Mouse (Mus musculus): ENCODE results near the gene Card10.
"Not testable (repeated sequence)": the region's sequence is repeated elsewhere in the genome, so short reads cannot be mapped to it uniquely, and the experiment has no call there.

Gene Card10

DNA sequence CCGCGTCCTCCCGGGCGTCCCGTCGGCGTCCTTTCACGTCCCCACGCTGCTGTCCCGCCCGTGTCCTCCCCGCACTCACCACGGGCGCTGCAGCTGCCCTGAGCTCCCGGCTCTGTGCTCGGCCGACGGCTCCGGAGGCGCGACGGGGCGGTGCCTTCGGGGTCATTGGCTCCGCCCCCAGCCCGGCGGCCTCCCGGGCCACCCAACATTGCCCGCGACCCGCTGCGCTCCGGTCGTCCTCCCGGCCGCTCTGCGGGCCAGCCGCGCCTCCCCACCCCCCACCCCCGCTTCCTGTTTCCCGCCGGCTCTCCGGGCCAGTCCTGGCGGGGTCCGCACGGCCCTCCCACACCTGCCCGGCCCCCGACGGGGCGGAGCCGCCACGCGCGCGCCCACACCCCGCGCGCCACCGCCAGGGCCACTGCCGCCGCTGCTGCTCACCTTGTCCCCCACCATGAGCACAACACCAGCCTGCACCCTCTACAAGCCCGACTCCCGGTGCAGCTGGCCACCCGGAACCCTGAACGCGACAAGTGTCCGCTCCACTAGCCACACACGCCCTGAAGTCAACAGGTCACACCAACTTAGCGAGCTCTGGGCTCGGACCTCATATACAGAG is at the start of gene Card10:
Gene Card10, minus strand, starts transcription at position 267 of the 616 bp plus-strand sequence.
- no peak for DNase-seq (ENCODE audit: low spot score)

DNA sequence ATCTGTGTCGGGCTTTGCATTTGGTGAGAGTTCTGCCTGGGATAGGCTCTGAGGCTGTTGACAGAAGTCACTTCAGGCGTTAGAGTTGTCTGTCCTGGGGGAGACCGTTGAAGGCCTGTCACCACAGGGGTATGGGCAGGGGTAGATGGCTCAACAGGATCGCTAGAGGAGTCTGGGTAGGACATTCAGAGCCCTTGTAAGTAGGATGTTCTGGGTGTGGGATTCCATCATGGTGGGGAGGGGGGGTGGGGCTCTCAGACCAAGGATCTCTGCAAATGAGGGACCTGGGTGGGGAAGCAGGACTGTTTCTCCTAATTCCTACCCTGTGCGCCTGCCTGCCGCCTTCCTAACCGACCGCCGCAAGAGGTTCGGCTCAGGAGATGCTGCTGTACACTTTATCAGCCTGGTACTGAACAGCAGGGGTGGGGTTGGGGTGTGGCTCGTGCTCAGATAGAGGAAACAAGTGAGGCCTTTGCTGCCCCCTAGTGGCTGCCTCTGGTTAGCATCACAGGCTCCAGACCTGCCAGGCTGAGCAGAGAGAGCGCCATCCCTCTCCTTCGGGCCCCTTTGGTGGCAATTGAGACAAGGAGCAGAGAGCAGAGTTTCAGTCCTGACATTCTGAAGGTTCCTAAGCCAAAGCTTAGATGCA is 48.8 kb upstream of the Card10 start:
- peak; percentile 82 for DNase-seq (ENCODE audit: low spot score)

DNA sequence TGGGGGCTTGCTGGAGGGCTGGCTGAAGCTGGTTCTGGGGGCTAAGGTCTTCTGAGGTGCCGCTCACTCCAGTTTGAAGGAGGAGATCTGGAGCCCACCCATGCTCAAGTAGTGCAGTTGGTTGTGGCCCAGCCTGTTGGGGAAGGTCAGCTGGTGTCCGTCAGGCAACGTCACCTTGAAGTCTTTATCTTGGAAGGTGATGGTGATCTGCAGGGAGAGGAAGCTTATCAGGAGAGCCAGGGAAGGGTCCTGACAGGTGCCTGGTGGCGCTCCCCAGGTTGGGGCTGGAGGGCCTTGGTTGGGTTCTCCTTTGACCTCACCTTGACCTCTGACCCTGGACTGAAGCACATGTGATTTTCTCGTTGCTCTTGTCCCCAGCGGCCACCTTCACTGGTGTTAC is 48.1 kb upstream of the Card10 start:
- DNase-seq (ENCODE audit: low spot score) = no peak

DNA sequence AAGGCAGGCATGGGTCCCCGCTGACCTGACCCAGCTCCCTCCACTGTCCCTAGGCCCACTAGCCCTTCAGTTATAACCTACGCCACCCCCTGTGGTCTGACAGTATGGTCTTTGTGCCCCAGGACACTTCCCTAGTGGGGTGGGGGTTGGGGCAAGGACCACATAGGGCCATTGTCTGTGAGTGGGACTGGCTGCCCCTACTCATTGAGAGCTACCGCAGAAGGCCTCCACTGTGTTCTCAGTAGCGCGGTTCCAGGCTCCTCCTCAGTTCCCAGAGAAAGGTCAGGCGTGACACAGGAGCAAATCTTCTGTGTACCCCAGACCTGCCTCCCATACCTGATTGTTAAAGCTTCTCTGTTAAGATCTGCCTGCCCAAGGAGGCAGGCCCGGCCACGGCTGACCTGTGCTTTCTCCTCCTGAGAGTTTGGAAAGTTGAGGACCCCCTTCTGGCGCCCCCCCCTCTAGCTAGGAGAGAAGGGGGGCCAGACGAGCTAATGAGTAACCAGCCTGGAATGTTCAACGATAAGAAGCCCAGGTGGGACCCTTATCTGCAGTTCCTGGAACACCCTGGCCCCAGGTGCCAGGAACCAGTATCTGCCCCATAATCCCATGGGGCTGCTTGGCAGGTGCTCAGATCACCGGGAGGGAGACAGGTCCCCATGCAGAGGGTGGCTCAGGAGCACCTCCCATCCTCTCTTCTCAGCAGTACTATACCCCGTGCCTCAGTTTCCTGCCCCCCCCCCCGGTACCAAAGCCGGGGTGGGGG is 47.4 kb upstream of the Card10 start:
- DNase-seq (ENCODE audit: low spot score) = no peak

DNA sequence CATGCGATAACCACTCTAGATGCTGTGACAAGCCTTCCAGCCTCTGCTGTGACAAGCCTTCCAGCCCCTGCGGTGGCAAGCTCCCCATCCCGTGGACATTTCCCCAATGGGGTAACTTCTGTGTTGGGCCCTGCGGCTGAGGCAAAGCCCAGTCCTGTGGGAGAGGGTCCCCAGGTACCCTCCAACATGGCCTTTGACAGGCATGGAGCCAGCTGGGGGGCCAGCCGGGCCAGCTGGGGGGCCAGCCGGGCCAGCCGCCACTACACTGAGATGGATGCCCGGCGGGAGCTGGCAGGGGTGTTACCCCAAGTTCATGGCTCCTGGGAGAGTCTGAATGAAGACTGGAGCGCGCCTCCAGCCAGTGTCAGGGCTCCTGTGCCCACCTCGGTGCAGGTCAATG is 46.6 kb upstream of the Card10 start:
- no peak for DNase-seq (ENCODE audit: low spot score)

DNA sequence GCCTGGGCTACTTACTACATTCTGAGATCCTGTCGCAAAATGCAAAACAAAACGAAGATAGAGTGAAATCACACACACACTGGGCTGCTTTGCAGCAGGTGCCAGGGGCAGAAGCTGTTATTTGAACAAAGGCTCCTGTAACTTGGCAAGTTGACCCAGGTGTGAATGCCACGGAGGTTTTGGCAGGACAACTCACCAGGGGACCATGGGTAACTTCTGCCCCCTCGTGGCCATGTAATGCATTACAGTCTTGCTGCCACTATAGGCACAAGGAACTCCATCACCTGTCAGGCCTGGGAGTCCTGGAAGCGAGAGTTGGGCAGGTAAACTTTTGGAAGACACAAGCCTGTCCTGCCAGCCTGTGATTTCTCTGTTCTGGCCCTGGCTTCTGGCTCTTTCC is 45.6 kb upstream of the Card10 start:
- peak; percentile 71 for DNase-seq (ENCODE audit: low spot score)

DNA sequence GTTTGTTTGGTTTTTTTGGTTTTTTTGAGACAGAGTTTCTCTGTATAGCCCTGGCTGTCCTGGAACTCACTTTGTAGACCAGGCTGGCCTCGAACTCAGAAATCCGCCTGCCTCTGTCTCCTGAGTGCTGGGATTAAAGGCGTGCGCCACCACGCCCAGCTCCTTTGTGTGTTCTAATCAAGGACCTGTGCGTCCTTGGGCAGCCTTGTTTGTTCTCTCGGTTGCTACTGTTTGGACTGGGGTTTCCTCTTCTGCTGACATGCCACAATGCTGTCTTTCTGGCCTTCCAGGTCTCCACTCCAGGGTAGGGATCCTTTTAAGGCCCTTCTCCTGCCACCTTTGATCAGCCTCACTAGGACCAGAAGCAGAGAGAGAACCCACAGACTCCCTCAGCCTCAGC is 44.0 kb upstream of the Card10 start:
- DNase-seq (ENCODE audit: low spot score) = not testable (repeated sequence)

DNA sequence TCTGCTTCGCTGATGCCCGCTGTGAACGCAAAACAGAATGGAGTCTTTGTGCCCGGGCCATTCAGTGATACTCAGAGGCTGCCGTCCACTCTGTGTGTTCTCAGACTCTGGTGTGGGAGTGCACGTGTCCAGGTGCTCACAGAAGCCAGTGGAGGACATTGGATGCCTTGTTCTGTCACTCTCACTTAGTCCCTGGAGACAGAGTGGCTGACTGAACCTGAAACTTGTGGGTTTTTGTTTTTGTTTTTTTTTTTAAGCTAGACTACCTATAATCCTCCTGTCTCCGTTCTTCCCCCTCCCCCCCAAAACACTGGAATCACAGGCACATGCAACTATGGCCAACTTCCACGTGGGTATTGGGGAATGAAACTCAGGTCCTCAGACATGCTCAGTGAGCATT is 43.5 kb upstream of the Card10 start:
- DNase-seq (ENCODE audit: low spot score) = no peak

DNA sequence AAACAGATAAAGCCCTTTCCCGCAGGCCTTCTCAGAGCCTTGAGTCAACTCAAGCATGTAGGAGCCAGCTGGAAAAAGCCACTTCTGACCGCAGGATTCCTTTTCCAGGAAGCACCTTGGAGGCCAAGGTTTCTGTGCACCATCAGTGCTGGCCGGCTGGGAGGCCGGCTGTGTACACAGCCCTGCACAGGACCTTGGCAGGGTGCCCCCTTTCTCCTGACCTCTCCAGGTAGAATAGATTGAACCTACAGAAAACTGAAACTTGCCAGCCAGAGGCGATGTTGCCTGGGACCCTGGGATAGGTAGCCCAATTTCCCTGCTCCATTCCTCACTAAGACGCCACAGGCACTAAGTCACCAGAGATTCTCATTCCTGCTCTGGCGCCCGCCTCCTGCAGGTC is 43.0 kb upstream of the Card10 start:
- DNase-seq (ENCODE audit: low spot score) = no peak

DNA sequence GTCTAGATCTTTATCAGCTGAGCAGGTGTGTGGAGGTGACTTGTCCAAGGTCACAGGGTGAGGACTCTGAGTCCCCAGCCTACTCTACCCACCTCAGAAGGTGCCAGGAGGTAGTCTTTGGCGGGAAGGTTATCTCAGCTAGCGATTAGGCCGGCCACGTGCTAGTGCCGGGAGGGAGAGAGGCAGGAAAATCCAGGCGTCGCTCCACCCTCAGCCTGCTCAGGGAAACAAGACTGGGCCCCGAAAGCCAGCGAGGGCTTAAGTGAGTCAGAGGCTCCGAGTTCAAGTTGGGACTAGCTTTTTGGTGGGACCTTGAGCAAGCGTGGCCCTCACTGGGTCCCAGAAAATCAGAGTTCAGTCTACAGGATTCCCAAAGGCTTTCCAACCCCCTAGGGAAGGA is 42.5 kb upstream of the Card10 start:
- no peak for DNase-seq (ENCODE audit: low spot score)

DNA sequence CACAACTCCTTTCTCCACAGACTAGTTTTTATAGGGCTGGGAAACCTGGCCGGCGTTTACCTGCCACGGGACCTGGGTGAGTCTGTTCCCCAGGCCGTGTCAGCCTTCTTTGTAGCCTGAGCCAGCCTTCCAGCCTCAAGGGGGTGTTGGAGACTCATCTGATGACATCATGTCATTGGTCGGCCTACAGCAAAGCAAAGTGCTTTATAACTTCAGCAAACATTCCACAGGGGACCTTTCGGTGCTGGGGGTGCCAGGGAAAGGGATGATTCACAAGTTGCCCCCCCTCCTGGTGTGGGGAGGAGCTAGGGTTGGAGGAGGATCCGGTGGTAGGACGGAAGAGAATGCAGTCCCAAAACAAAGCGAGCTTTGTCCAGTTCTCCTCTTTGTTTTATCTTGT is 41.9 kb upstream of the Card10 start:
- no peak for DNase-seq (ENCODE audit: low spot score)

DNA sequence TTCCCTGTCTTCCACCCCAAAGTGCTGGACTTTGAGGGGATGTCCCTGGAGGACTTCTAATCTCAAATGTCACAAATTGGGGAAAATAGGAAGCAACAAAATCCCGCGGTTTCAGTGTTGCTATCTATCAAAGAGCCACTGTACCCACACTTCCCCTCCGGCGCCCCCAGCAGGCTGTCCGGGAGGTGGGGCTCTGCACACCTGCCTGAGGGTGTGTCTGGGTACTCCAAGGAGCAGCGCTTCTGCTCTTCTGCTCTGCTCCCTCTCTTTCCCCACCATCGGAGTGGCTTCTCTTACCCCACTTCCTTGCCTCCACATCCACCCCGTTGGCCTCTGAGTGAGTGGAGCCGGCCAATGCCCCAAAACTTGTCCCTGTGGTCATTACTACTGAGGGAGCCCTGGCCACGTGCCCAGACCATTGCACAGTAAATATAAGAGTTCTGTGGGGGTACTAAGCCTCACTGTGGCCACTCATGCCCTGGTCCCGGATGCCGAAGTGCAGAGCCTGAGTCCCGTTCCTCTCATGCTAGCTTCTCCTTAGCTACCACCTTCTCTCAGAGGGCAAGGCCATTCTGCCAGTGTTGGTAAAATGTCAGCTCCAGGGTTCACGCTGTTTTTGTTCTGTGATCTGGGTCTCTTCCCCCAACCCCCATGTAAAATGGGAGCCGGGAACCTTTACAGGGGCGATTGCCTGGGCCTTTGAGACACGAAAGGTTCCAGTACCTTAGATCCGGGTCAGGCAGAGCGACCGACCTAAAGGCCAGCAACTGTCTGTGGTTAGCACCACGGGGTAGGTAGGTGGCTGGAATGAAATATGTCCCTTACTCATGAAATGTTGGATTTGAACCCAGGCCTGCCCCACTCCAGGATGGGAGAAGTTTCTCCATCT is 41.0 kb upstream of the Card10 start:
- no peak for DNase-seq (ENCODE audit: low spot score)

DNA sequence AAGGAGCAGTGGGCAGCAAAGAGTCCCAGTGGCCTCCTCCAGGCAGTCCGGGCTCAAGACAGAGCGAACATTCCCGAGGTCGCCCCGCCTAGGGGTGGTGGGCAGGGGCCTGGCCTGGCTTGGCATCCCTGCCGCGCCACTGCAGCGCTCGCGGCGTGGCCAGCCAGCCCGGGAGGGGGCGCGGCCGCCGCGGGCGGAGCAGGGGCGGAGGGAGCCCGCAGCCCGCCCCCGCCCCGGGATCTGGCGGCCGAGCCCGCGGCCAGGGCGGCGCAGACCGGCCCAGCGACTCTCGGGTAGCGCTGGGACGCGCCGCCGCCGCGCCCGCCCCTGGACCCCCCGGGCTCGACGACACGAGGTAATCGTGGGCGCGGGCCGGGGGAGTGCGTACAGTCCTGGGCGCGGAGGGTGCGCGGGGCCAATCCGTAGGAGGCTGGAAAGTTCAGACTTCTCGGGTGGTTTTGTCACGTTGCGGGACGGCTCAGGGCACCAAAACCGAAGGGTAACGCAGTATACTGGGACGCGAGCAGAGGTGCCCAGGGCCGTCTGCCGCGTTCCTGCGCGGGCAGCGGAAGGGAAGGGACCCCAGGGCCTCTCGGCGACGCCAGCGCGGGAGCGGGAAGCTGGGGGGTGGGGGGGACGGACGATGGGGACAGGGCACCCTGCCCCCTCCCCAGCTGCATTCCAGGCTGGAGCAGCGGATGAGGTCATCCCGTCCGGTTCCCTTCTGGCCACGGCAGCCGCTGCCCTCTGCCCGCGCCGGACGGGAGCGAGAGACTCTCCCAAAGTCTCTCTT is 39.7 kb upstream of the Card10 start, which contains the start of gene Cdc42ep1:
Gene Cdc42ep1, plus strand, starts transcription at position 254 of the 793 bp plus-strand sequence.
- no peak for DNase-seq (ENCODE audit: low spot score)

DNA sequence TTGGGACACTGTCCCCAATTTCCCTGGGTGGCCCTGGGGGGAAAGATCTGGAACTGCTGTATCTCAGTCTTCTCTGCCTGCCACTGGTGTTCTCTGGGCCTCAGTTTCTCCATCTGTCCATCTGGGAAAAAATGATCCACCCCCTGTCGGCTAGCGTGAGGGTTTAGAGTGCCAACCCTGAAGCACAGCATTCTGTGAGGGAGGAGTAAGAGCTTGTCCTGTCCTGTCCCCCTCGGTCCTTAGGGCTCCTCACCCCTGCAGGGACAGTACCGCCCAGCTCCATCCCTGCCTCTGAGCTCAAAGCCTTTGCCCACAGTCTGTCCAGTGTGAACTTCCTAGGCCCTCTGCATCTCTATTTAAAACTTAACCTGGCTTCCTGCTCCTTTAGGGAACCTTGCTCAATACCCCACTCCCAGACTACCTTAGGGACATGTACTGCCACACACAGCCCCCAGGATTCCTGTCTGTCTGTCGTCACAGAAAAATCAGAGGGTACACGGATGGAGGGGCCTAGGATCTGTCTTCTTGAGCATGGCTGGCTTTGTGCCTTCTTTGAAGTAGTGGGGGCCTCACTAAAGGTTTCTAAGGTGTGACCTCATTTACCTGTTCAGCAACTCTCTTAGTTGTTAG is 38.4 kb upstream of the Card10 start:
- no peak for DNase-seq (ENCODE audit: low spot score)

DNA sequence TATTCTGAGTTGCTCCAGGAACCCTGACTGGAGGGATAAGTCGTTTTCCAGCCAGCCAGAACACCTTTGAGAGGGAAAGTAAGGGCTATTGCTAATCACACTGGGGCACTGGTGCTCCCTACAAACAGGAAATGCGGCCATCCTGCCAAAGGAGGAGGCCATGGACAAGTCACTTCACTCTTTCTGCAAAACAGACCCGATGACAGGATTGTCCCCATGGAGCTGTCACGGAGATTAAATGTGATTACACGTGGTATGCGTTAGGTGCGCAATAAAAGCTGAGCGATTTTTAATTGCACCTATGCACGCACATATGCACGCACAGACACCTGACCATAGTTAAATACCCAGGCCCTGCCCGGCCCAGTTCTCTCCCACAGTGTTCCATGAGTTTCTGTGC is 37.9 kb upstream of the Card10 start:
- no peak for DNase-seq (ENCODE audit: low spot score)

DNA sequence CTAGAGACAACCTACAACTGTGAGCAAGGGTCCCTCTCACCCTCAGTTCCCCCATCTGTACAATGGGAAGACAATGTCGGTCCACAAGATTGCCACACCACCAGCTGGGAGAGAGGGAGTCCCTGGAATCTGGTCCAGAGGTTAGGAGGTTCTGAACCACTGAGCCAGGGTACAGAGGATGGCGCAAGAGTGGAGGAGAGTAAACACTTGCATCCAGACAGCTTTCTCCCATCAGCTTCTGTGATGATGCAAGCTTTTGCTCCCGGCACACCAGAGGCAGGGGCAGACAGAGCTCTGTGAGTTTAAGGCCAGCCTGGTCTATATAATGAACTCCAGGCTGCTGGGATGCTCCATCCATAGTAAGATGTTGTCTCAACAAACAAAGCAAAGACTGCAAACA is 37.4 kb upstream of the Card10 start:
- no peak for DNase-seq (ENCODE audit: low spot score)

DNA sequence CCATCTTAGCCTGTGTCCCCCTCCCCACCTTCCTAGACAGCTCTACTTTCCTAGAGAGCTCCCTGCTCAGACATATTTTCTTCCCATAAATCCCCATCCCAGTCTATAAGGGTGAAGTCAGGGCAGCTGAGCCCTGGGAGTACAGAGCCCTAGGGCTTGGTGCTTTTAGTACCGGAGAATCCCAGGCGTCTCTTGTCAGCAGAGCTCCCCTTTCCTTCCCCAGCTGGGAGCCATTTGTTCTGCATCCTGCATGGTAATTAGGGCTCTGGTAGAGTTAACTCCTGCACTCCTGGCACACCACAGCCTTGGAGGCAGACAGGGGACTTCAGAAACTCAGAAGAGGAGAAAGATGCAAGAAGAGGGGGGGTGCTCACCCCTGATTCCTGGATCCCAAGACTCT is 36.9 kb upstream of the Card10 start:
- no peak for DNase-seq (ENCODE audit: low spot score)

DNA sequence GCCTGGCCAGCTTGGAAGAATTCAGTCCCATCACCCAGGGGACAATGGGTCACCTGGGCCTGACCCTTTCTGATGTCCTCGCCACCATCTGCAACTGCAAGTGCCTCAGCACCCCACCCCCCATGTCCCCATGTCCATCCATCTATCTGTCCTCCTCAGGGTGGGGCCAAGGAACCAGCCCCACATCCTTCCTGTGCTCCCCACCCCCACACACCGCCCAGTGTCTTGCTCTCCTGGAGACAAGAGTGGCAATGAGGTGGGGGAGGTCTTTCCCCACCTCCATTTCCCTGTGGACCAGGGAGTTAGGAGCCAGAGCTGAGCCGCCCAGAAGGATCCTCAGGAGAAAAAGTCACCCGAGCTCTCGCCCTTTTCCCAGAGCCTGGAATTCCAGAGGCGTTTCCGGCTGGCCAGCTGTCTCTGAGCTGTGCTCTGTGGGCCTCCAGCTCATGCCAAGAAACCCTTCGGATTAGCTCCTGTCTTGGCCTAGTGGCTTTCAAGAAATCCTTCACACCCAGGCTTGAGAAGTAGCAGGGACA is 33.3 kb upstream of the Card10 start:
- DNase-seq (ENCODE audit: low spot score) = no peak

DNA sequence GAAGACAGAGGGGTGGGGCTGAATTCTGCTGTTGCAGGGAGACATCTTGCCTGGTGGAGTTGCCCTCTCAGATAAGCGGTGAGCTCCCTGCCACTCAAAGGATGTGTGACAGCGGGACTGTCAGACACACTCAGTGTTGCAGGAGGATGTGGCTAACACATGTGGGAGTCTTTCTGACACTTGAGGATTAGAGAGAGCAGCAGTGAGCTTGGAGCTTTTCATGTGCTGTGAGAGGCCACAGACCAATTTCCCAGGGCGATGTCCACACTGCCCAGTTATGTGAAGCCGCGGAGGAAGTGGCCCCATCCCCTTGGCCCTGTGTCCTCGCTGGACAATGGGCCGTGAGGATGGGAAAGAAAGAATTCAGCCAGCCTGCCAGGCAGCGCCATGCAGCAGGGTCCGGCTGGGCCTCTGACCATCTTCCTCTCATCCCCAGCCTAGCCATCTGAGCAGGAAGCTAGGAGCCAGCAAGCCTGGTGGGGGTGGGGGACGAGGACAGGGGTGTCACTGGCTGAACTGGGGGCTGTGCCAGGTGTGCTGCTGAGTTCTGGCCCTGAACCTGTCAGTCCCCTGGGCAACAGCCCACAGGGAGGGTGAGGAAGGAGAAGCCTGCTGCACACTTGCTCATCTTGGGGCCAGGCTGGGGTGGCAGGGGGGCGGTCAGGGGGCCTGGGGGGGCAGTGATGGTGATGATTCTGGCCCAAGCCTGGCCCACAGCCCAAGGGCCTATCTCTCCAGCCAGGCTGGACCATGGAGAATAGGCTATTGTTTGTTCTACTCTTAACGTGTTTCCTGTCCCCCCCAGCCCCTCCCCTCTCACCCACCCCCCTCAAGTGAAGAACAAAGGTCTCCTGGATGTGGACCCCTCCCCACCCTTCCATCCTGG is 32.6 kb upstream of the Card10 start:
- DNase-seq (ENCODE audit: low spot score) = no peak

Measured in spleen, adult 12 weeks (tissue).